Mouse (Mus musculus): ENCODE data around the gene Olfr91. TPM values are rescaled to one million over a fixed set of nuclear protein-coding genes. Genes with fewer than 3 reads are reported as not detected.

The Olfr91 gene
- not detected for polyA plus RNA-seq (2017; shearing (Covaris generic))

GRCm38 (mm10) chr17:37098178-37098577 lies at the start of gene Olfr91:
Gene Olfr91, minus strand, starts transcription at chr17:37098278.

GRCm38 (mm10) chr17:37119988-37120387 lies 21.9 kb upstream of the Olfr91 start, which contains the start of gene Olfr92:
Gene Olfr92, minus strand, starts transcription at chr17:37120088.

GRCm38 (mm10) chr17:37088399-37088798 lies 9.7 kb downstream of the Olfr91 start, which contains the start of gene Olfr90:
Gene Olfr90, minus strand, starts transcription at chr17:37088499.

GRCm38 (mm10) chr17:37045611-37046311 lies 52.3 kb downstream of the Olfr91 start, which contains the start of gene Gabbr1:
Gene Gabbr1, plus strand, starts transcription at chr17:37045966.

Other genes with a start within 250 kb of the Olfr91 start
- not detected for gene Trim15, start 231.1 kb downstream of the Olfr91 start, polyA plus RNA-seq (2017; shearing (Covaris generic))
- gene Trim10, start 228.7 kb downstream of the Olfr91 start, polyA plus RNA-seq (2017; shearing (Covaris generic)), result not detected
- not detected for gene Trim40, start 208.2 kb downstream of the Olfr91 start, polyA plus RNA-seq (2017; shearing (Covaris generic))
- not detected for gene Trim31, start 200.2 kb downstream of the Olfr91 start, polyA plus RNA-seq (2017; shearing (Covaris generic))
- gene Rnf39, start 155.4 kb downstream of the Olfr91 start, polyA plus RNA-seq (2017; shearing (Covaris generic)), result 0.86 TPM
- 243 TPM for gene Ppp1r11, start 146.5 kb downstream of the Olfr91 start, polyA plus RNA-seq (2017; shearing (Covaris generic))
- 133 TPM for gene Znrd1, start 139.7 kb downstream of the Olfr91 start, polyA plus RNA-seq (2017; shearing (Covaris generic))
- gene Znrd1as, start 139.7 kb downstream of the Olfr91 start, polyA plus RNA-seq (2017; shearing (Covaris generic)), result 2.6 TPM
- not detected for gene 2410137M14Rik, start 117.0 kb downstream of the Olfr91 start, polyA plus RNA-seq (2017; shearing (Covaris generic))
- gene H2-M5, start 108.7 kb downstream of the Olfr91 start, polyA plus RNA-seq (2017; shearing (Covaris generic)), result not detected
- gene Zfp57, start 97.1 kb downstream of the Olfr91 start, polyA plus RNA-seq (2017; shearing (Covaris generic)), result not detected
- gene Mog, start 74.9 kb downstream of the Olfr91 start, polyA plus RNA-seq (2017; shearing (Covaris generic)), result not detected
- 14.8 TPM for gene Gabbr1, start 52.3 kb downstream of the Olfr91 start, polyA plus RNA-seq (2017; shearing (Covaris generic))
- gene Olfr90, start 9.8 kb downstream of the Olfr91 start, polyA plus RNA-seq (2017; shearing (Covaris generic)), result not detected
- not detected for gene Olfr92, start 21.8 kb upstream of the Olfr91 start, polyA plus RNA-seq (2017; shearing (Covaris generic))
- gene Olfr93, start 63.2 kb upstream of the Olfr91 start, polyA plus RNA-seq (2017; shearing (Covaris generic)), result not detected
- gene Ubd, start 95.6 kb upstream of the Olfr91 start, polyA plus RNA-seq (2017; shearing (Covaris generic)), result not detected
- not detected for gene Olfr94, start 102.7 kb upstream of the Olfr91 start, polyA plus RNA-seq (2017; shearing (Covaris generic))
- not detected for gene Olfr95, start 114.8 kb upstream of the Olfr91 start, polyA plus RNA-seq (2017; shearing (Covaris generic))
- gene Olfr96, start 121.9 kb upstream of the Olfr91 start, polyA plus RNA-seq (2017; shearing (Covaris generic)), result not detected
- not detected for gene Olfr97, start 139.1 kb upstream of the Olfr91 start, polyA plus RNA-seq (2017; shearing (Covaris generic))
- gene Olfr98, start 165.5 kb upstream of the Olfr91 start, polyA plus RNA-seq (2017; shearing (Covaris generic)), result not detected
- gene H2-M3, start 171.9 kb upstream of the Olfr91 start, polyA plus RNA-seq (2017; shearing (Covaris generic)), result 86.2 TPM
- 2.2 TPM for gene Olfr99, start 185.2 kb upstream of the Olfr91 start, polyA plus RNA-seq (2017; shearing (Covaris generic))
- gene Olfr101, start 206.0 kb upstream of the Olfr91 start, polyA plus RNA-seq (2017; shearing (Covaris generic)), result not detected
- not detected for gene Olfr102, start 218.8 kb upstream of the Olfr91 start, polyA plus RNA-seq (2017; shearing (Covaris generic))
- not detected for gene Olfr103, start 241.4 kb upstream of the Olfr91 start, polyA plus RNA-seq (2017; shearing (Covaris generic))

Measured in effector memory CD4-positive, alpha-beta T cell, adult 5 months (primary cell).